Mouse (Mus musculus): Measurements from ENCODE around the gene Siah3.

- TF ChIP-seq POLR2A (IDR thresholded peaks at IDR 0.05; ENCODE audit: low read depth, low read length) (no peak), CTCF (IDR thresholded peaks at IDR 0.05; ENCODE audit: extremely low read depth, insufficient read depth, insufficient read length, insufficient replicate concordance) (no peak)
Observed at GRCm38 (mm10) chr14:75541731-75542130, 85.9 kb downstream of the Siah3 start.

Measured in spleen, adult 2 months (tissue).